Mouse (Mus musculus) testis, adult 2 months (tissue): Measurements from ENCODE around the gene Zfp872.

Experiments used
- CTCF ChIP-seq: fragments of 200-500 bp; IDR thresholded peaks from 2 replicates; pipeline ENCODE4 v1.5.1; 2012; ENCODE audit warnings: low read depth, mild to moderate bottlenecking, inconsistent platforms, low read length, moderate library complexity; ENCODE audit not compliant: control insufficient read depth, insufficient read depth, insufficient replicate concordance
- POLR2A ChIP-seq: fragments of 200-500 bp; IDR thresholded peaks from 2 replicates; pipeline ENCODE4 v1.6.1; 2012; ENCODE audit warnings: low read depth, mild to moderate bottlenecking, inconsistent platforms, low read length, moderate library complexity; ENCODE audit not compliant: control insufficient read depth

- TF ChIP-seq CTCF (no peak), POLR2A (no peak)
These were observed 34.1 kb upstream of the Zfp872 start for GRCm38 (mm10) chr9:22153810-22154209.
